Mouse (Mus musculus) olfactory bulb, adult 2 months (tissue): ENCODE results near the gene Ssu72. TPM values are rescaled to one million over a fixed set of nuclear protein-coding genes. Genes with fewer than 3 reads are reported as not detected.
A peak's percentile ranks its signal among the peaks of the same experiment; 100 is the strongest.
"Not testable (repeated sequence)": the region's sequence is repeated elsewhere in the genome, so short reads cannot be mapped to it uniquely, and the experiment has no call there.

Experiments
- H3K27ac ChIP-seq: fragments of 200-500 bp; 2 replicates; pipeline ENCODE4 v1.5.1; 2012; ENCODE audit warnings: low read depth, low read length; ENCODE audit not compliant: insufficient read depth
- H3K4me1 ChIP-seq: fragments of 200-500 bp; 2 replicates; pipeline ENCODE4 v1.6.1; 2012; ENCODE audit warnings: low read length; ENCODE audit not compliant: control insufficient read depth, insufficient read depth
- H3K4me3 ChIP-seq: fragments of 200-500 bp; 2 replicates; pipeline ENCODE4 v1.5.1; 2012; ENCODE audit warnings: mild to moderate bottlenecking, low read depth, low read length, moderate library complexity; ENCODE audit not compliant: insufficient read depth
- CTCF ChIP-seq: fragments of 200-500 bp; IDR thresholded peaks from 2 replicates; pipeline ENCODE4 v1.5.1; 2012; ENCODE audit warnings: low read depth, mild to moderate bottlenecking, low read length, moderate library complexity; ENCODE audit not compliant: insufficient read depth
- POLR2A ChIP-seq: fragments of 200-500 bp; IDR thresholded peaks from 2 replicates; pipeline ENCODE4 v1.6.1; 2012; ENCODE audit warnings: mild to moderate bottlenecking, low read depth, low read length, moderate library complexity; ENCODE audit not compliant: insufficient read depth
- WGBS: fragments of 180-500 bp; shearing (Covaris S2); methylation state at CpG from one replicate; pipeline ENCODE4 v1.1.7; 2018; 5-methylcytosine and 5-hydroxymethylcytosine counted together
- polyA plus RNA-seq: library from polyadenylated mRNA; stranded (reverse); fragments of >200 nt; gene quantifications from 2 replicates; pipeline ENCODE4 v1.2.4, GENCODE M21; 2012; ENCODE audit warnings: low replicate concordance; ENCODE audit not compliant: missing spikeins, insufficient read depth, insufficient read length

Gene Ssu72
- polyA plus RNA-seq = not detected in 2 replicates

DNA sequence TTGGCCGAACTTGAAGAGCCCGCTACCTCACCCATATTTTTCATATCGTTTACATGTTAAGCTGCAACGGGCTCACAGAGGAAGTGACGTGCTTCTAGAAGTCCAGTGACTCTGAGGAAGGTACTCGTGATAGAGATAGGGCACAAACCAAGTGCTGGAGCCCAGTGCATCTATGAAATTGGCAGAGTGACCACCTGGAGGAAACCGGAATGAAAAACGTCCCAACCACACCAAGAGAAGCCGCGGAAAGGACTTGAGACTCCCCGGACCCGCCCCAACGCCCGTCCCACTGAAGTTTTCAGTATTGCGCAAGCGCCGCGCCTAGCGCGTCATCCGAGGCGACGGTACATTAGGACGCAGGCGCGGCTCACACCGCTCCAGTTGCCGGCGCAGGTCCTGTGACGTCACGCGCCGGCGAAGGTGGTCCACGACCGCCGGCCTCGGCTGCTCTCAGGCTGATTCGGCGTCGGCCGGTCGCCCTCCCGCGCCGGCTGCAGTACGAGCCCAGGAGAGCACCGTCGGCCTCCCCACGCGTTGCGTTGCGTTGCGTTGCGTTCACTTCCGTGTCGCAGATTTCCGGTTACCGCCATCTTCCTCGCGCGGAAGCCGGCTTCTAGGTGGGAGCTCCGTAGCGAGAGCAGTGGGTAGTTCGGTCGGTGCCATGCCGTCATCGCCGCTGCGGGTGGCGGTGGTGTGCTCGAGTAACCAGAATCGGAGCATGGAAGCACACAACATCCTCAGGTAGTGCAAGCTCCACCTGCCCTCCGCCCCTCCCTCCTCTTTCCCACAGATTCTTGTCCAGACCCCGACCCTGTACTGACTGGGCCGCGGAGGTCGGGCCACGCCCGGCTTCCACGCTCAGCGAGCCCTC, at the start of gene Ssu72:
Gene Ssu72 (plus strand): TSS at position 80 of the 871 bp plus-strand sequence.
- peak within 1 kb of the TSS; percentile 91 for H3K27ac ChIP-seq
- WGBS = under 1% methylated on average over 83 of the region's 83 CpGs
- peak; percentile 82 for TF ChIP-seq POLR2A
- no peak for TF ChIP-seq CTCF

DNA sequence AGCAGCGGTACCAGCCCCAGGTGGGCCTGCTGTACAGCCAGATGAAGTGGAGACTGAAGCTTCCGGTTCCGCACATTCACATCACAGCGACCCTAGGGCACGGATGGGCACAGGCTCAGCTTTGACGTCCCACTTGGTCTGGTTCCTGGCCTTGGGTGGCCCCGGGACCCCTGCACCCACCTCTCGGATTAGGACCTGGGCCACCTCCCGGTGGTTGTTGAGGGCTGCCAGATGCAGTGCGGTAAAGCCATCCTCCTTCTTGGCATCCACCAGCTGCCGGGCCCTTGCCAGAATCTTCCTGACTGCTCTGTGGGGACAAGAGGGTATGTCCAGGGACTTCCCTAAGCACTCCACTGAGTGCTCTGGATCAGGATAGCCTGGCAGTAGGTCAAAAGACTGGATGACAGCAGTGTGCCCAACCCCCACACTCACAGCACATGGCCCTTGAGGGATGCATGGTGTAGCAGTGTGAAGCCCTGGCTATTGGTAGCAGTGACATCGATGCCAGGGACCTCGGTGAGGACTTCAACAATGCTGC, 48.3 kb upstream of the Ssu72 start:
- no peak for TF ChIP-seq POLR2A
- no peak for TF ChIP-seq CTCF
- H3K27ac ChIP-seq = no peak overlapping the region
- 89% methylated on average over 13 of the region's 13 CpGs for WGBS
- peaks cover 21% of the 10 kb centered on the region for H3K4me1 ChIP-seq
- no peak overlapping the region for H3K4me3 ChIP-seq

More for the DNA sequence above, at the start of gene Ssu72:
- Histone ChIP-seq H3K4me3 (peak within 1 kb of the TSS; percentile 89), H3K4me1 (peaks cover 2% of the 10 kb centered on the region; the same call in 1 of the 2 replicates)

DNA sequence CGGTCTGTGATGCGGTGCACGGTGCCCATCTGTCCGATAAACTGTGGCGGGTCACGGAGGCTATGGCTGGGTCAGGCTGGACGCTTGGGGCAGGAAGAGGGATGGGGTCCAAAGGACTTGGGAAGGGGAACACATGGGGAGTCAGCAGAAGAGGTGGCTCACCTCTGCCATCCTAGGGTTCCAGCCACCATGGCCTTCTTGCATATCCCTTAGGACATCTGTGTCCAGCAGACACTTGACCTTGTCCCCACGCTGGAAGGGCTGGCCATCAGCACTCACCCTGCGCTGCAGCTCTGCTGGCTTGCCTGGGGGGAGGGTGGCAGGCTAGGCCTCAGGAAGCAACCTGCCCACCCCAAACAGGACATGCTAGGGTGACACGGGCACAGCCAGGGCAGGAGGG, 45.6 kb upstream of the Ssu72 start:
- peaks cover 7% of the 10 kb centered on the region for H3K4me1 ChIP-seq
- no peak overlapping the region for H3K4me3 ChIP-seq
- WGBS = 87% methylated on average over 10 of the region's 10 CpGs
- H3K27ac ChIP-seq = no peak overlapping the region
- TF ChIP-seq POLR2A (no peak), CTCF (no peak)

DNA sequence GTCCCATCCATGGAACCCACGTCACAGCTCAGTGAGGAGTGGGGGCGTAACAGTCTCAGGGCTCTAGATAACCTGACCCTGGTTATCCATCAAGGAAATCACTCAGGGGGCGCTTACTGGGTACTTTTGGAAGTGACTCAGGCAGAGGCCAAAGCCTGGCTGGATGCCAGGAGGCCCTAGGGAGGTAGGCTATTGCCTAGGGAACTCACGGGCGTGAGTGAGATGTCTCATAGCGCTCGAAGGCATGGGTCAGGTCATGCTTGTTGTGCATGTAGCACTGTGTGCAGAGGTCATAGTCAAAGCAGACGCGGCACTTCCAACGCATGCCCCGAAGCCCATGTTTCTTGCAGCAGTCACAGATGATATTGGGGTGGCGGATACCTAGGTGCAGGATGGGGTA, 44.0 kb upstream of the Ssu72 start:
- no peak for TF ChIP-seq POLR2A
- TF ChIP-seq CTCF = no peak
- Histone ChIP-seq H3K27ac (no peak overlapping the region), H3K4me1 (no peaks in the 10 kb centered on the region; the same call in 1 of the 2 replicates), H3K4me3 (no peak overlapping the region)
- 80% methylated on average over 12 of the region's 12 CpGs for WGBS

DNA sequence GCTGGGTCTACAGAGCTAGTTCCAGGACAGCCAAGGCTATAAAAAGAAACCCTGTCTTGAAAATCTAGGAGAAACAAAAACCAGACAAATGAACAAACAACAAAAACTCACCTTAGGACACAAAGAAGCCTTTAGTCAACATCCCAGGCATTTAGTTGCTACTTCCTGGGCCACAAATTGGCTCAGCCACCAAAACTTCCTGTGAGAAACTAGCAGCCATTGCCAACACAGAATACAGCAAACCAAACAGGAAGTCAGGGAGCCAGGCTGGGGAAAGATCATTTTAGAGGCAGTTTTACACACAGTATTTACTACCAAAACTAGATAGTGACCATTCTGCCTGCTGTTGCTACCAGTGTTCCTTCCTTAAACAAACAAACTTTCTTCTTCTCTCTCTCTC, 37.7 kb upstream of the Ssu72 start:
- no peak overlapping the region for H3K4me3 ChIP-seq
- no peaks in the 10 kb centered on the region; the same call in 1 of the 2 replicates for H3K4me1 ChIP-seq
- no peak for TF ChIP-seq CTCF
- no peak for TF ChIP-seq POLR2A
- H3K27ac ChIP-seq = no peak overlapping the region

DNA sequence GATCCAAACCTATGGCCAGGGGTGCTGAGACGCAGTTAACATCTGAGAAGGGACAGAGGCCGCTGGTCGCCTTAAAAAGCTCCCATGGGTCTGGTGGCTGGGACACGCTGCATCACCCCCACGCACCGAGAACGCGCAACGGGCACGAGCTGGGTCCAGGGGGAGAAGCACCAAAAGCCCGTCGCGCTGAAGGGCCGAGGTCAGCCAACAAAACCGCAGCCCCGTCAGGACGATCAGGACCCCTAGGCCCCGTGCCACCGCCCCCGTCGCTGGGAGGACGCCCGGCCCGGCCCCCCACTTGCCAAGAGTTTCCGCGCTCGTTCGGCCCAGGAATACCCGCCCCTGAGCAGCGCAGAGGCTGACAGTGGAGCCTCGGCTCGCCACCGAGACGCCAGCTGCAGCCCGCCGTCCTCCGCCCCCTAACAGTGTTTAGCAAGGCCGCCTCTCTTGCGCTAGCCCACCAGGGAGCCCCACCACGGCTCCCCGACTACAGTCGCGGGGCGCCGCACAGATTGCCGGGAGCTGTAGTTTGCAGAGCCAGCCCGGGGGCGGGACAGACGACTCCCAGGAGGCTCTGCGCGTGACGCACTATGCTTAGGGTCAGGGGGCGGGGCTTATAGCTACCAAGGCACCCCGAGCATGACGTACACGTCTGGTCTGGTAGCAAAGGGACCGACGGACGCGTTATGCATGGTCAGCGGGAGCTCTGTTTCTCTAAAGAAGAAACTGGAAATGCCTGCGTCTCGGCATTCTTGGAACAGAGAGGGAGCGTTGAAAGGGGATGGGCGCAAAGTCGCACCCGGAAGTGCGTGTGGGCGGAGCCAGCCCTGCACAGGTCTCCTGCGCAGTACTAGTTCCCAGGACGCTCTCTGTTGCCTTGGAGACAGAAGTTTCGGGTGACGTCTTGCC, 35.7 kb upstream of the Ssu72 start, which contains the start of gene Mib2:
Gene Mib2 (minus strand): TSS at position 510 of the 909 bp plus-strand sequence.
- Histone ChIP-seq H3K4me1 (no peaks in the 10 kb centered on the region), H3K27ac (peak within 1 kb of the TSS; percentile 52), H3K4me3 (peak within 1 kb of the TSS; percentile 59)
- TF ChIP-seq CTCF (no peak), POLR2A (peak; percentile 35; the same call in 1 of the 2 replicates)
- under 1% methylated on average over 73 of the region's 73 CpGs for WGBS

DNA sequence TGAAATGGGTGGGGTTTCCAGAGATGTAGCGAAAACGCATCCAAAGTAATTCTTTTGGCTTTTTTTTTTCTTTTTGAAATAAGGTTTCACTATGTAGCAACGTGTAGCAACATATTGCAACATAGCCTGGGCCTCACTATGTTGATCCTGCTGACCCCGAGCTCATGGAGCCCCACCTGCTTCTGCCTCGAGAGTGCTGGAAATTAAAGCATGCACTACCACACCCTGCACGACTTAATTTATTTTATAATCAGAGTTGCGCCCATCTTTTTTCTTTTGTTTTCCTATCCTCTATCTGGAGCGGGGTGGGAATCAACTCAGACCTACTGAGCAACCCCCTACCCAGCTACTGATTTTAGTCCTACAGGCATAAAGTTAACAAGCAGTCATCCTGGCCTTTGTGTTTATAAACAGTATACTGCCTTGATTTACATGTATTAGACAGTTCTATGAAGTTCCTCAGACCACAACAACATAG, 35.0 kb upstream of the Ssu72 start:
- no peak overlapping the region for H3K27ac ChIP-seq
- peak overlapping the region; percentile 59 for H3K4me3 ChIP-seq
- WGBS = 1% methylated on average over 8 of the region's 8 CpGs
- TF ChIP-seq POLR2A (no peak), CTCF (no peak)
- H3K4me1 ChIP-seq = no peaks in the 10 kb centered on the region

DNA sequence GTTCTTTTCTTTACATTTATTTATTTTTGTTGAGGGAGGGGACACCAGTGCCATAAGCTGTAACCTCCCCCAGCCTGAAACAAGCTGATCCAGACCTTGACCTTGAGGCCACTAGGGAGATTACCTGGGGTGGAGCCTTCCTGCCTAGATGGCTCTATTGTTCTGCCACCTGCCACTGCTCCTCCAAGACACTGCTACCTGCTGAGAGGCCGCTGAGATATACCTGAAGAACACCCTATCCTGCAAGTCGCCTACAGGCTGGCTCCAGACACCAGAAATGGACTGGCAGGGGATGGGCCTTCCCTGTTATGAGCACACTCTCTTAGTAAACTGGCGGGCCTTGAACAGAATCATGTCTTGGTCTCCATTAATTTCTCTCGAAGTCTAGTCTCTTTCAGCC, 34.4 kb upstream of the Ssu72 start:
- not testable (repeated sequence) for H3K27ac ChIP-seq, H3K4me1 ChIP-seq, H3K4me3 ChIP-seq
- 66% methylated on average over 4 of the region's 4 CpGs for WGBS
